Mouse (Mus musculus): ENCODE measurements around the gene Nol9.

GRCm38 (mm10) chr4:151996173-151996950 lies 42.8 kb upstream of the Nol9 start, which contains the start of gene Phf13:
- TF ChIP-seq CTCF (IDR thresholded peaks at IDR 0.05; ENCODE audit: low read depth, low read length) (no peak), TAL1 (conservative IDR thresholded peaks at IDR 0.05; ENCODE audit: low read depth, low read length) (no peak), GATA1 (IDR thresholded peaks at IDR 0.05; ENCODE audit: borderline replicate concordance, low read length) (no peak), POLR2AphosphoS5 (IDR thresholded peaks at IDR 0.05; ENCODE audit: insufficient replicate concordance, low read depth, low read length) (no peak), GATA2 (IDR thresholded peaks at IDR 0.05; ENCODE audit: borderline replicate concordance, low read depth, low read length) (no peak)
